17 mouse cellular contexts compared by ENCODE assay signal in genomic region chr5:38082589-38082988, GRCm38 (mm10). TPM values are rescaled to one million over a fixed set of nuclear protein-coding genes. Genes with fewer than 3 reads are reported as not detected.
DNase-seq lines count a peak whose midpoint lies in the region; ATAC-seq and TF ChIP-seq lines count a peak whose summit lies in the region.
"Had no signal": no experiment of that assay in that cellular context is flagged by ENCODE, and none has a peak within 500 bp of the region (broad histone marks: within the 10 kb centered on the region; RNA-seq: fewer than 3 reads in every experiment).

No protein-coding gene starts in this region.

- no peak for TF ChIP-seq CTCF in testis, adult 2 months (IDR thresholded peaks at IDR 0.05; ENCODE audit: control insufficient read depth, insufficient read depth, insufficient replicate concordance, low read depth, low read length)

- H3K4me3 ChIP-seq in kidney, embryonic 16.5 days (ENCODE audit: low read length): no peak overlapping the region
- peak overlapping the region; percentile 14; the same call in 1 of the 2 replicates for H3K4me3 ChIP-seq in testis, adult 2 months (ENCODE audit: control insufficient read depth, low read depth, low read length)
- no peak overlapping the region for H3K4me3 ChIP-seq in embryonic facial prominence, embryonic 14.5 days (ENCODE audit: low read depth, low read length)
- H3K4me3 ChIP-seq: forebrain, embryonic 13.5 days; hindbrain, embryonic 15.5 days had no signal

- no peak for ATAC-seq in kidney, embryonic 16.5 days (ENCODE audit: low FRiP score, low TSS enrichment)
- ATAC-seq in embryonic facial prominence, embryonic 14.5 days (ENCODE audit: low read depth): no peak
- ATAC-seq: forebrain, embryonic 13.5 days; intestine, postnatal 0 days had no signal

- no peak for TF ChIP-seq POLR2A in testis, adult 2 months (IDR thresholded peaks at IDR 0.05; ENCODE audit: control insufficient read depth, low read depth, low read length)

- H3K9me3 ChIP-seq in kidney, embryonic 16.5 days (ENCODE audit: low read length): no peaks in the 10 kb centered on the region
- H3K9me3 ChIP-seq in embryonic facial prominence, embryonic 14.5 days (ENCODE audit: control insufficient read depth, low read length): no peaks in the 10 kb centered on the region
- H3K9me3 ChIP-seq: forebrain, embryonic 13.5 days; G1E; hindbrain, embryonic 15.5 days had no signal

- H3K27me3 ChIP-seq in kidney, embryonic 16.5 days (ENCODE audit: insufficient read depth, low read length): no peaks in the 10 kb centered on the region
- H3K27me3 ChIP-seq in testis, adult 2 months (ENCODE audit: control insufficient read depth, insufficient read depth, low read length): no peaks in the 10 kb centered on the region
- H3K27me3 ChIP-seq in embryonic facial prominence, embryonic 14.5 days (replicated peaks; ENCODE audit: control insufficient read depth, insufficient read depth, low read length): no peaks in the 10 kb centered on the region
- H3K27me3 ChIP-seq: forebrain, embryonic 13.5 days; hindbrain, embryonic 15.5 days had no signal

- 37% methylated on average over 3 of the region's 3 CpGs for WGBS in kidney, embryonic 16.5 days
- WGBS in embryonic facial prominence, embryonic 14.5 days: 49% methylated on average over 3 of the region's 3 CpGs

- peak; percentile 26 to 38 for DNase-seq in kidney, adult 8-10 months
- DNase-seq in testis, postnatal 14 days (ENCODE audit: low spot score): no peak
- DNase-seq in embryonic facial prominence, embryonic 14.5 days (ENCODE audit: low spot score): no peak
- DNase-seq in cerebellum, postnatal 10 days: no peak
- no peak for DNase-seq in gastrocnemius, postnatal 10 days
- DNase-seq: adrenal gland, postnatal 10 days; cerebellum, adult 2 months; lung, adult 18-20 months; lung, postnatal 36 days; midbrain, embryonic 14.5 days; thymus, adult 18-20 months had no signal

- no peaks in the 10 kb centered on the region for H3K36me3 ChIP-seq in kidney, embryonic 16.5 days (ENCODE audit: insufficient read depth, low read length)
- no peaks in the 10 kb centered on the region for H3K36me3 ChIP-seq in testis, adult 2 months (ENCODE audit: control insufficient read depth, insufficient read depth, low read length)
- H3K36me3 ChIP-seq in embryonic facial prominence, embryonic 14.5 days (ENCODE audit: control insufficient read depth, insufficient read depth, low read length): no peaks in the 10 kb centered on the region
- H3K36me3 ChIP-seq: hindbrain, embryonic 15.5 days had no signal

- H3K4me2 ChIP-seq in kidney, embryonic 16.5 days (replicated peaks; ENCODE audit: low read depth, low read length): no peak overlapping the region
- H3K4me2 ChIP-seq in embryonic facial prominence, embryonic 14.5 days (ENCODE audit: low read depth, low read length): peak overlapping the region; percentile 40
- H3K4me2 ChIP-seq: forebrain, embryonic 13.5 days; hindbrain, embryonic 15.5 days had no signal

- H3K4me1 ChIP-seq in kidney, embryonic 16.5 days (ENCODE audit: insufficient read depth, low read length): peaks cover 5% of the 10 kb centered on the region
- H3K4me1 ChIP-seq in testis, adult 2 months (ENCODE audit: control insufficient read depth, insufficient read depth, low read length): no peaks in the 10 kb centered on the region
- H3K4me1 ChIP-seq in embryonic facial prominence, embryonic 14.5 days (ENCODE audit: control insufficient read depth, insufficient read depth, low read length): peaks cover 13% of the 10 kb centered on the region; the same call in 1 of the 2 replicates

- no peak overlapping the region for H3K9ac ChIP-seq in kidney, embryonic 16.5 days (replicated peaks; ENCODE audit: low read length)
- H3K9ac ChIP-seq in embryonic facial prominence, embryonic 14.5 days (ENCODE audit: low read depth, low read length): peak overlapping the region; percentile 46; the same call in 1 of the 2 replicates
- H3K9ac ChIP-seq: forebrain, embryonic 13.5 days; hindbrain, embryonic 15.5 days had no signal

- H3K27ac ChIP-seq in kidney, embryonic 16.5 days (ENCODE audit: low read length): no peak overlapping the region
- no peak overlapping the region for H3K27ac ChIP-seq in testis, adult 2 months (ENCODE audit: control insufficient read depth, insufficient read depth, low read depth, low read length)
- peak overlapping the region; percentile 79 for H3K27ac ChIP-seq in embryonic facial prominence, embryonic 14.5 days (replicated peaks; ENCODE audit: low read depth, low read length)
- H3K27ac ChIP-seq: forebrain, embryonic 13.5 days; hindbrain, embryonic 15.5 days had no signal

RNA-seq across cellular contexts. Expression of gene Stx18, which starts 44.0 kb away (rescaled TPM):
- 48.2 and 54.5 TPM in 2 replicates for polyA plus RNA-seq in kidney, embryonic 16.5 days (2015; fragmentation: Nextera tagmentation; extraction: Ambion mirVana)
- 31.6 and 31.7 TPM in 2 replicates for polyA plus RNA-seq in testis, adult 2 months (2012; rRNA removed)
- 43.9 and 45.8 TPM in 2 replicates for polyA plus RNA-seq in embryonic facial prominence, embryonic 14.5 days (2014; fragmentation: Nextera tagmentation; extraction: Ambion mirVana)
- total RNA-seq in gastrocnemius, postnatal 10 days (2021): 10 to 100 TPM; 15.5 to 18.3 TPM

Comparison
In these comparisons a context has a peak if more than half of its experiments do, and no peak if none do; other contexts are left out.
1. DNase-seq: peak in kidney, adult 8-10 months (2 of 2); none in testis, postnatal 14 days (single experiment), embryonic facial prominence, embryonic 14.5 days (single experiment), cerebellum, postnatal 10 days (0 of 2) and gastrocnemius, postnatal 10 days (single experiment).